Comparison of ENCODE assay signal across 22 mouse cellular contexts in genomic region chr4:132138640-132139039, GRCm38 (mm10). TPM values are rescaled to one million over a fixed set of nuclear protein-coding genes. Genes with fewer than 3 reads are reported as not detected.
A peak's percentile ranks its signal among the peaks of the same experiment; 100 is the strongest.
DNase-seq lines count a peak whose midpoint lies in the region; TF ChIP-seq lines count a peak whose summit lies in the region.
"Had no signal": no experiment of that assay in that cellular context is flagged by ENCODE, and none has a peak within 500 bp of the region (broad histone marks: within the 10 kb centered on the region; RNA-seq: fewer than 3 reads in every experiment).

No protein-coding gene starts in this region.

- H3K4me1 ChIP-seq in heart, adult 2 months (ENCODE audit: control insufficient read depth, insufficient read depth, low read length) = no peaks in the 10 kb centered on the region
- H3K4me1 ChIP-seq in lung, adult 2 months (ENCODE audit: control insufficient read depth, insufficient read depth, low read length) = no peaks in the 10 kb centered on the region
- H3K4me1 ChIP-seq: forebrain, embryonic 12.5 days; hindbrain, embryonic 13.5 days had no signal

- TF ChIP-seq POLR2A in heart, adult 2 months (IDR thresholded peaks at IDR 0.05; ENCODE audit: insufficient read depth, low read depth, low read length) = no peak
- no peak for TF ChIP-seq POLR2A in lung, adult 2 months (IDR thresholded peaks at IDR 0.05; ENCODE audit: borderline replicate concordance, extremely low read depth, low read depth, low read length)

- no peak overlapping the region for H3K4me3 ChIP-seq in heart, adult 2 months
- H3K4me3 ChIP-seq in lung, adult 2 months (replicated peaks; ENCODE audit: extremely low read depth, low read depth, low read length) = no peak overlapping the region
- H3K4me3 ChIP-seq: embryonic facial prominence, embryonic 15.5 days; erythroblast, embryonic 14.5 days; forebrain, embryonic 12.5 days; heart, embryonic 10.5 days; hindbrain, embryonic 13.5 days had no signal

- TF ChIP-seq EP300 in heart, adult 2 months (IDR thresholded peaks at IDR 0.05; ENCODE audit: insufficient read depth, low read depth, low read length) = no peak

- peak; percentile 31 for TF ChIP-seq CTCF in heart, adult 2 months (IDR thresholded peaks at IDR 0.05)
- no peak for TF ChIP-seq CTCF in lung, adult 2 months (IDR thresholded peaks at IDR 0.05; ENCODE audit: insufficient read depth, low read length)

- 84% methylated on average over 2 of the region's 2 CpGs for WGBS in heart, adult 2 months
- WGBS in lung, adult 2 months = 83% methylated on average over 2 of the region's 2 CpGs

- H3K79me2 ChIP-seq in heart, adult 2 months (replicated peaks; ENCODE audit: control insufficient read depth, insufficient read depth, low read length) = no peaks in the 10 kb centered on the region

- H3K27me3 ChIP-seq in heart, adult 2 months (ENCODE audit: control insufficient read depth, insufficient read depth, low read length) = no peaks in the 10 kb centered on the region

- no peak overlapping the region for H3K9ac ChIP-seq in heart, adult 2 months (ENCODE audit: low read depth, low read length)
- H3K9ac ChIP-seq: embryonic facial prominence, embryonic 15.5 days; forebrain, embryonic 12.5 days; hindbrain, embryonic 13.5 days had no signal

- H3K27ac ChIP-seq in heart, adult 2 months = no peak overlapping the region
- H3K27ac ChIP-seq: embryonic facial prominence, embryonic 15.5 days; forebrain, embryonic 12.5 days; heart, embryonic 10.5 days; hindbrain, embryonic 13.5 days had no signal

- intact Hi-C loops in heart, adult 2 months (cut with DNase I) = no loop called here
- intact Hi-C loops in heart, postnatal 10 days (cut with DNase I) = no loop called here

- no peaks in the 10 kb centered on the region for H3K36me3 ChIP-seq in heart, adult 2 months (ENCODE audit: control insufficient read depth, insufficient read depth, low read length)
- H3K36me3 ChIP-seq: embryonic facial prominence, embryonic 15.5 days; forebrain, embryonic 12.5 days; heart, embryonic 10.5 days; hindbrain, embryonic 13.5 days had no signal

- DNase-seq in heart, adult 2 months = no peak
- DNase-seq in heart, postnatal 10 days = no peak
- peak; percentile 27 for DNase-seq in thymus, postnatal 4 days
- no peak for DNase-seq in thymus, postnatal 36 days
- DNase-seq in ES-CJ7 (ENCODE audit: low read depth, low spot score) = peak; percentile 60
- no peak for DNase-seq in adrenal gland, postnatal 14 days
- no peak for DNase-seq in lung, adult 2 months
- DNase-seq: adrenal gland, postnatal 25 days; cerebellum, adult 18-20 months; cerebellum, postnatal 10 days; gastrocnemius, postnatal 25 days; heart, adult 11 months; heart, postnatal 14 days; kidney, adult 8-10 months had no signal

RNA-seq across cellular contexts. Expression of gene Oprd1, which starts 5.6 kb away (rescaled TPM):
- total RNA-seq in heart, adult 2 months (2021) = under 1 TPM; 0.20 to 0.21 TPM
- 0.43 and 0.64 TPM in 2 replicates for polyA plus RNA-seq in heart, adult 2 months (2012; rRNA removed)
- total RNA-seq in heart, postnatal 10 days (2021) = under 1 TPM; 0.24 to 0.30 TPM
- 1.3 and 1.4 TPM in 2 replicates for total RNA-seq in adrenal gland, postnatal 14 days (2021)
- polyA plus RNA-seq in lung, adult 2 months (2012; rRNA removed) = 0.11 TPM in 2 replicates
- total RNA-seq: gastrocnemius, postnatal 25 days; hematopoietic stem cell, adult 5-6 weeks had no signal
- polyA plus RNA-seq: activated CD4-positive, CD25-positive, alpha-beta regulatory T cell, adult 4 months; CD4-positive, CD25-positive, alpha-beta regulatory T cell, adult 4 months; erythroblast, embryonic 14.5 days had no signal

Comparison
In these comparisons a context has a peak if more than half of its experiments do, and no peak if none do; other contexts are left out.
1. DNase-seq: peak in thymus, postnatal 4 days (single experiment) and ES-CJ7 (single experiment); none in heart, adult 2 months (0 of 2), heart, postnatal 10 days (0 of 2), thymus, postnatal 36 days (0 of 2), adrenal gland, postnatal 14 days (single experiment) and lung, adult 2 months (single experiment).